Mouse (Mus musculus): Measurements from ENCODE around the gene Capg.

DNA sequence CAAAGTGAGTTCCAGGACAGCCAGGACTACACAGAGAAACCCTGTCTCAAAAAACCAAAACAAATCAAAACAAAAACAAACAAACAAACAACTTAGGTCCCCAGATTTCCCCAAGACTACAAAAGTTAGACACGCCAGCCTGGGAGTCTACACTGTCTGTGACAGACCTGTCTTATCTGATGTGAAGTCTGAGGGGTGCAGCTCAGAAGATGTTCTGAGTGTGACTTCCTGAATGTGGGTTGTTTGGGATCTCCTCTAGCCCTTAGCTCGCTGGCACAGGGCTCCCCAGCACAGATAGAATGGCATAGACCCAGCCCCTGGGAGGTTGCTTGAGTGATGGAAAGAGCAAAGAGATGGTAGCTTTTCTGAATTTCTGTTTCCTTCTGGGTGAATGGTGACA lies 20.0 kb upstream of the Capg start:
- TF ChIP-seq MYOG (IDR thresholded peaks at IDR 0.05; ENCODE audit: control insufficient read depth in 1 of 3, insufficient read depth in 1 of 3, insufficient read length in 2 of 3, low read depth in 2 of 3) (no peak), POLR2AphosphoS2 (IDR thresholded peaks at IDR 0.05; ENCODE audit: insufficient read length, low read depth) (no peak), SRF (IDR thresholded peaks at IDR 0.05; ENCODE audit: control insufficient read depth, insufficient read length, low read depth) (no peak), POLR2A (IDR thresholded peaks at IDR 0.05; ENCODE audit: insufficient read length, low read depth) (no peak), MYOD1 (IDR thresholded peaks at IDR 0.05; ENCODE audit: control insufficient read depth in 1 of 3, insufficient read length in 2 of 3, low read depth in 2 of 3) (no peak)

All from myocyte (in vitro differentiated cells).